Mouse (Mus musculus) left cerebral cortex, postnatal 4 days (tissue): Measurements from ENCODE around the gene Tmprss5. TPM values are rescaled to one million over a fixed set of nuclear protein-coding genes. Genes with fewer than 3 reads are reported as not detected.

ENCODE experiments used
- DNase-seq: peaks from one replicate; pipeline ENCODE4 v3.0.0-alpha.2; 2022
- intact Hi-C: fragments of 180-260 bp; cut with DNase I; formaldehyde crosslinking; loops from one replicate; pipeline ENCODE4 v1.15.1; 2025
- total RNA-seq, 2 experiments: library from RNA; stranded (reverse); gene quantifications; 2 replicates each; pipeline ENCODE4 v1.2.3; 2021

Gene Tmprss5
- total RNA-seq: 1 to 10 TPM in 1 of 2 experiments, under 1 TPM in 1; 0.46 to 1.0 TPM

DNA sequence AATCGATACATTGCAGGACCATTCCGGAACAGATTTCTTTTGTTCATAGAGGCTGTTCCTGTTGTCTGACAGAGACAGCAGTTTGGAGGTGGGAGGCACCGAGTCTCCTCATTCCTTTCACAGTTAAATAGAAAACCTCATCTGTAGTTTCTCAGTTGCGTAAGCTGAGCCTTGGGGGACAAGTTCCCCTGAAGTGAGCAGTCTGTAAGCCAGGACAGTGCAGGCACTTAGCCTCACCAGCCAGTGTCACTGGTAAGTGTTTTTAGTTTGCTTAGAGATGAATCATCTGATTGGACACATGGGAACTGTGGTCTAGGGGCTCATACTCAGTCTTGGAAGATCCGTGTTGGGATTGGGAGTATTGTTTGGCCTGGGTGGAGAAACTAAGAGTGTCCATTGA is at the start of gene Tmprss5:
Gene Tmprss5, plus strand, starts transcription at position 154 of the 400 bp plus-strand sequence.
- intact Hi-C loops: loop anchor here (2.0 to 10.0 kb wide), 2 partner anchors 408 to 1364 kb away; no protein-coding TSS in a partner anchor
- no peak for DNase-seq

DNA sequence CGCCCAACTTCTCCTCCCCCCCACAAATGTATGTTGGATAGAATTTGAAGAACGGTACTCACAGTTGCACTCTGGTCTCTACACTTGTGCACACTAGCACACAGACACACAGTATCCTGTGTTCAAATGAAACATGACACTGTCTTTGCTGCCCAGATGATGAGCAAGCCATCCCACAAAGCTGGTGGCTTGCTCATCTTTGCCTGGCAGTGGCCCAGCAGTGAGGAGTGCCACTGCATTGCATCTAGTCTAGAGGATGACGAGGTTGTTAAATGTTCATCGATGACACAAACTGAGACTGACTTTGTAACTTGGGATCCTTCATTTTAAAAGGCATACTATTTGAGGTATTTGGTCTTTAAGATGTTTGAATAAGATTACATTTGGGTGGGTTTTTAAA is 46.3 kb upstream of the Tmprss5 start:
- DNase-seq: no peak
- intact Hi-C loops: no loop called here

GRCm38 (mm10) chr9:49050901-49051300 is 30.2 kb upstream of the Tmprss5 start:
- DNase-seq: no peak
- intact Hi-C loops: loop anchor here (5.0 kb wide), 1 partner anchor 404 kb away; no protein-coding TSS in a partner anchor

DNA sequence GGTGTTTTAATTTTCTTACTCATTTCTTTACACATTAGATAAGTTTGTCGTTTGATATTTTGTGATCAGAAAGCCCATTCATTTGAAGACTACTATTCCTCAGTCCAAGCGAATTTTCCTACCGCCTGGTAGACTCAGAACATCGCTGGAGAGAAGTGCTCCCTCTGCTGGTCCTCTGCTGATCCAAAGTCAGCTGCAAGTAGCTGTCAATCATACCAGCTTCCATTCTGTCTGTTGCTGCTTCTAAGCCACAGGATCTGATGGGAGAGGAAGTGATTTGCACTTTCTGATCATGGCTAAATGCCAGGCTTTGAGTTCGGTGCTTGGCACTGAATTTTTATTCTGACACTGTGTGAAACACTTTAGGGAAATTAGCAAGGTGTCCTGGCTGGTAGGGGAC is 29.7 kb upstream of the Tmprss5 start:
- DNase-seq: peak; percentile 68
- intact Hi-C loops: loop anchor here (5.0 kb wide), 1 partner anchor 404 kb away; no protein-coding TSS in a partner anchor

DNA sequence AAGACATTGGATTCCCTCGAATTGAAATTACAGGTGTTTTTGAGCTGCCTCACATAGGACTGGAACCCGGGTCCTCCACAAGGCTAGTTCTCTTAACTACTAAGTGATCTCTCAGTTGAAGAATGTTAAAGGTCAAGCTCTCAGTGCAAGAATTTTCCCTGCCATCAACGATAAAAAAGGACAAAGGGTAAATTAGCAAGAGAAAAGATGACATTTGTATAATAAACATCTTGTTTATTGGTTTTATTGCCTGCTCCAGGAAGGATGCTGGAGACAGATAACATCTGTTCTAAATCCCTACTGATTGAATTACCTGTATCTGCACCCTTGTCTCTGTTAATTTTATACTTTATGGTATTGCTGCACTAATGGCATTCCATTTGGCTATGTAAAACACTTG is 27.0 kb upstream of the Tmprss5 start:
- intact Hi-C loops: loop anchor here (5.0 kb wide), 1 partner anchor 407 kb away; no protein-coding TSS in a partner anchor

GRCm38 (mm10) chr9:49055333-49056205 is 25.5 kb upstream of the Tmprss5 start, which contains the start of gene Zw10:
Zw10 (plus strand) TSS chr9:49055613.
- peak; percentile 98 for DNase-seq
- intact Hi-C loops: no loop called here

More for the DNA sequence above, 27.0 kb upstream of the Tmprss5 start:
- DNase-seq: no peak

DNA sequence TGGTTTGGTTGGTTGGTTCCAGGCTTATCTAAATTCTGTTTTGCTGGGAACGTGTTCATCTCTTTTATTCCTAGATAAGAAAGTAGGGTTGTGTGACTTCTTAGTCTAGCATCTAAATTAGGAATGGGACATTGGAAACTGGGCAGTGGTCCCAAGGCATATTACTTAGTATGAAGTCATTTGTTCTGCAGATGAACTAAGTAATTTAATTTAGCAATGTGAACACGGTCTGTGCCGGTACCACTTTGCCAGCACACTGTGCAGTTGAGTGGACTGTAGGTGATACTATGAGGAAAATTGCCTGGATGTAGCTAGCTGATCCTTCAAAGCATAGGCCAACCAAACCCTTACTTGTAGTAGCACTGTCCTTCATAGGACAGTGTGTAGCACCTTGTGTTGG is 4.2 kb upstream of the Tmprss5 start:
- intact Hi-C loops: no loop called here
- DNase-seq: no peak

DNA sequence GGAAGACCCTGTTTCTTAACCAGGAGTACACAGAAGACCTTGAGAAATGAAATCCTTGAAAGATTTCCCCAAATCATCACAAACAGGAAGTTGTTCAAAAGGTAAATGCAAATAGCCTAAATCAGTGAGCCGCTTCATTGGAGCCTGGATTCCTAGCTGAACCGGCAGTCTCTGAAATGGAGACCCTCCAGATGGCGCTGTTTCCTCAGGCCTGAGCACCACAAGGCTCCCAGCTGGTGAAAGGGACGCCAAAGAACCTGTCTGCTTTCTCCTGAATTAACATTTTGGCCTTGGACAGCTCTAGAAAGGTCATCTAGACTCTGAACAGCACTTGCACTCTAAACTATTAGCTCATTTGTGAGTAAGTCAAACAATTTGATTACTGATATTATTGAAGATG is 501 bp downstream of the Tmprss5 start:
- peak; percentile 86 for DNase-seq
- intact Hi-C loops: loop anchor here (2.0 to 10.0 kb wide), 2 partner anchors 407 to 1363 kb away; no protein-coding TSS in a partner anchor

DNA sequence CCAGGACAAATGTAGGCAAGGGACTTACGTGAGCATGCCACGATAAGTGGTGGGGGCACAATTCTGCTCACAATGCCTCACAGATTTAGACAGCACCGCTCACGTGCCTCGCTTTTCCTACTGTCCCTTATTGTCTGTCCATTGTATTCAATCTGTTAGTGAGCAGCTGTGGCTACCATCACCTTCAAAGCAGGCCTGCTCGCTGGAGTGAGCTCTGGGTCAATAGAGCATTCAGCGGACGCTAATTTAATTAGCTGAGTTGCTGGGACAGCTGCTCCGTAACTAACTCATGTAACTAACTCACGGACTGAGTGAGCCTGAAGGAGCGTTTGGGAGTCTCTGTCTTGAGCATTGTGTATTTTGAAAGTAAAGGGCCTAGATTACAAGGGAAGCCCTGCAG is 6.3 kb downstream of the Tmprss5 start:
- peak; percentile 9 for DNase-seq
- intact Hi-C loops: loop anchor here (10.0 kb wide), 1 partner anchor 1357 kb away; no protein-coding TSS in a partner anchor

DNA sequence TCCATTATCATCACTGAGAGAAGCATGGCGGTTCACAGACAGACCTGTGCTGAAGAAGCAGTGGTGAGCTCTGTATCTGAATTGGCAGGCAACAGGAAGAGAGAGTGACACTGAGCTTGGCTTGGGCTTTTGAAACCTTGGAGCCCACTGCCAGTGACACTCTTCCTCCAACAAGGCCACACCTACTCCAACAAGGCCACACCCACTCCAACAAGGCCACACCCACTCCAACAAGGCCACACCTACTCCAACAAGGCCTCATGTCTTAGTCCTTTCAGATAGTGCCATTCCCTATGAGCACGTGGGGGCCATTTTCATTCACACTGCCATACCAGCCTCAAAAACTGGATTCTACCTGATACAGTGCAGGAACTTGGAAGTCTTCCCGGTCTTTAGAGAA is 17.8 kb downstream of the Tmprss5 start:
- no peak for DNase-seq
- intact Hi-C loops: no loop called here

DNA sequence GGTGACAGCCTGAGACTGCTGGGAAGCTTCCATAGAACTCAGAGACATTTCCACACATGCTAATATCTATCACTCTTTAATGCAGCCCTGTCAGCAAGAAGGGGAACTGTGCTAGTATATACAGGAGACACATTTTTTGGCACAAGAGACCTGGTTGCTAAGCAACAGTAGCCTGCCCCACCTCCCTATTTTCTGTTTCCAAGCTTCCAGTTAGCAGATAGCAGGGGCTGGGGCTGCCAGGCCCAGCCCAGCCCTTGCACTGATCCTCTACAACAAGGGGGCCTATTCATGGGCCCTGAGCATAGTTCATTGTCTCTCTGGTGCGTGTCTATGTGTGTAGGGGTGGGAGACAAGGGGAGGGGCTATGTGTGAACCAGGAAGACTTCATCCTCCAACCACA is 21.3 kb downstream of the Tmprss5 start:
- intact Hi-C loops: no loop called here
- no peak for DNase-seq

DNA sequence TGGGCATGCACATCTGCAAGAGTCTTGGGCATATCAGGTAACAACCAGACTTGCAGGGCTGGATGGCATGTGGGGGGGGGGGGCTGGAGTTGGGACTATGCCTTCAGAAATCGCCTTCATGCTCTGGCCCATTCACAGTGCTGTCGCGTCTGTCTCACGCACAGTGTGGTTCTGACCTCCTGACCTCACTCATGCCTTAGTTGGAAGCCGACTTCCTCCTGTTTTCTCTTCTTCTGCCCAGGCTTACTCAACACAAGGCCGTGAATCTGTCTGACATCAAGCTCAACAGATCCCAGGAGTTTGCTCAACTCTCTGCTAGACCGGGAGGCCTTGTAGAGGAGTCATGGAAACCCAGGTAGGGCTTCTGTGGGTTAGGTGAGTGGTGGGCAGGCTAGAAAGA is 28.0 kb downstream of the Tmprss5 start:
- intact Hi-C loops: no loop called here
- DNase-seq: no peak

- DNase-seq: no peak
- intact Hi-C loops: no loop called here
Measured at GRCm38 (mm10) chr9:49110476-49111220, 29.6 kb downstream of the Tmprss5 start.

GRCm38 (mm10) chr9:49111296-49111695 is 30.2 kb downstream of the Tmprss5 start:
- intact Hi-C loops: no loop called here

GRCm38 (mm10) chr9:49118271-49118825 is 37.3 kb downstream of the Tmprss5 start:
- intact Hi-C loops: no loop called here
- no peak for DNase-seq

More at GRCm38 (mm10) chr9:49111296-49111695, 30.2 kb downstream of the Tmprss5 start:
- no peak for DNase-seq

DNA sequence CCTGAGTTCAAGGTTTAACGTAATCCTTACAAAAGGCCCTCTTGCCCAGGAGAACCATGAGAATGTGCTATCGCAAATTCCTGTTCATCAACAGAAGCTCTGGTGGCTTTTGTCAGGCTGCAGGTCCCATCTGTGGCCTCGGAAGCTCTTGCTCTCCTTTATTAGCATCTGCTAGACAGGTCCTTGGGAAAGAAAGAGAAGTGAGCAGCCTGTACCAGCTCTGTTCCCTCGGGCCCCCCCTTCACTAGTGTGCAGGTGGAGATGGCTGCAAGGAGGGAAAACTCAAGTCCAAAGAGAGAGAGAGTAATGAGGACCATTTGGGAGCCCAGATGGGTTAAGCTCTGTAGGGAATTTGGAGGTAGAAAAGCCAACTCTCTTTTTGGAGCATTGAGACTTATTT is 38.7 kb downstream of the Tmprss5 start:
- intact Hi-C loops: no loop called here
- no peak for DNase-seq

- intact Hi-C loops: no loop called here
- no peak for DNase-seq
Measured at GRCm38 (mm10) chr9:49125706-49126105, 44.6 kb downstream of the Tmprss5 start.

DNA sequence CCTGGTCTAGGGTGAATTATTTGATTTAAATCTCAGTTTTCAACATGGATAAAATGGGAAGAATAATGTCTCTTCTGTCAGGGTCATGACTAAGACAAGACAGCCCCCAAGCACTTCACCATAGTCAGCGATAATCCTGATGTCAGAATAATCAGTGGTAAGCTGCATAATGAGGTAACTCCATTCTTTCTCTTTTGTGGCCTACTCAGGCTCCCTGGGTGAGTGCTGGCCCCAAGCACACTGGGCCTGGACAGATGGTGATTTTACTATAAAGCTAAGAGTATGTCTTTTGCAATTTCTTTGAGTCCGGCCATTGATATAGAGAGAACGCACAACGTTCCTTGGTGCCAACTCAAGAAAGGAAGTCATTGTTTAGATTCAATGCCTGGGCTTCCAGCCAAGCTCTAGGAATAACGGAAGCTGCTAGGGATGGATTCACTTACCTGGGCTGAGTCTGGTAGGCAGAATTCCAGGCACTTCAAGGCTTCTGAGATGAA is 49.5 kb downstream of the Tmprss5 start:
- intact Hi-C loops: no loop called here
- DNase-seq: no peak

- DNase-seq: no peak
Measured at GRCm38 (mm10) chr9:49143841-49144240, 62.8 kb downstream of the Tmprss5 start.

DNA sequence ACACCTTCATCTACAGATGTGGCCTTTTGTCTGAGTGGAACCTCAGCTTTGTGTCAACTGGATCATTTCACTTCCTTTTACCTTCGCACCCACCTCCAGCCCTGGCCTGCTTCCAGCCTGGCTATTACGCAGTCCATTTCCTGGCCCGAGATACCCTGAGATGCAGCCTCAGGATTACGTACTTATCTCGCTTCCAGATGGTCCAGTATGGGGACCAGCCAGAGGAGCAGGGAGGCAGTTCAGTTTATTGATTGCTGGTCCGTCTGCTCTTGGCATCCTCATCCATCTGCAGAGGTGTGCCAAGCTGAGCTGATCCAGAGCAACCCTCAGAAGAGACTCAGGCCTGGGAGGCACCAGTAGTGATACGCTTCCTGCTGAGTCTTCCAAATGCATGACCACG is 64.7 kb downstream of the Tmprss5 start:
- DNase-seq: peak; percentile 23
- intact Hi-C loops: no loop called here

More at GRCm38 (mm10) chr9:49143841-49144240, 62.8 kb downstream of the Tmprss5 start:
- intact Hi-C loops: no loop called here

GRCm38 (mm10) chr9:49147031-49147430 is 66.0 kb downstream of the Tmprss5 start:
- intact Hi-C loops: no loop called here
- no peak for DNase-seq
